Mouse (Mus musculus): ENCODE data around the gene Zg16.

- no peak for TF ChIP-seq POLR2A (IDR thresholded peaks at IDR 0.05; ENCODE audit: insufficient read length, low read depth)
- TF ChIP-seq MYOG (IDR thresholded peaks at IDR 0.05; ENCODE audit: control insufficient read depth in 1 of 3, insufficient read depth in 1 of 3, insufficient read length in 2 of 3, low read depth in 2 of 3) = no peak
- TF ChIP-seq POLR2AphosphoS2 (IDR thresholded peaks at IDR 0.05; ENCODE audit: insufficient read length, low read depth) = no peak
- no peak for TF ChIP-seq CEBPB (IDR thresholded peaks at IDR 0.05; ENCODE audit: insufficient read depth, poor library complexity, severe bottlenecking)
- TF ChIP-seq TCF12 (IDR thresholded peaks at IDR 0.05; ENCODE audit: insufficient read depth, poor library complexity, severe bottlenecking) = no peak
- TF ChIP-seq USF1 (IDR thresholded peaks at IDR 0.05; ENCODE audit: low read depth) = no peak
- TF ChIP-seq E2F4 (IDR thresholded peaks at IDR 0.05; ENCODE audit: insufficient read depth) = no peak
- TF ChIP-seq MYOD1 (IDR thresholded peaks at IDR 0.05; ENCODE audit: control insufficient read depth in 1 of 3, insufficient read length in 2 of 3, low read depth in 2 of 3) = no peak
- no peak for TF ChIP-seq SRF (IDR thresholded peaks at IDR 0.05; ENCODE audit: control insufficient read depth, insufficient read length, low read depth)
- TF ChIP-seq MAX (IDR thresholded peaks at IDR 0.05; ENCODE audit: low read depth) = no peak
- no peak for TF ChIP-seq TCF3 (IDR thresholded peaks at IDR 0.05; ENCODE audit: insufficient read length, low read depth)
- TF ChIP-seq REST (IDR thresholded peaks at IDR 0.05; ENCODE audit: insufficient read depth, insufficient read length) = no peak
Observed at GRCm38 (mm10) chr7:127019306-127019960, 67.7 kb downstream of the Zg16 start.
